Mouse (Mus musculus) layer of hippocampus, adult 2 months (tissue): Measurements from ENCODE around the gene Odf4. TPM values are rescaled to one million over a fixed set of nuclear protein-coding genes. Genes with fewer than 3 reads are reported as not detected.
A peak's percentile ranks its signal among the peaks of the same experiment; 100 is the strongest.
"Not testable (repeated sequence)": the region's sequence is repeated elsewhere in the genome, so short reads cannot be mapped to it uniquely, and the experiment has no call there.

ENCODE experiments used
- DNase-seq, 2 experiments: peaks; one replicate each; pipeline ENCODE4 v3.0.0; 2022; ENCODE audit warnings: low spot score in 2 of 2
- H3K27ac ChIP-seq: fragments of 200-600 bp; 2 replicates; pipeline ENCODE4 v1.8.1; 2022
- H3K4me3 ChIP-seq: fragments of 200-600 bp; 2 replicates; pipeline ENCODE4 v1.8.1; 2022; ENCODE audit warnings: mild to moderate bottlenecking
- CTCF ChIP-seq: fragments of 200-600 bp; conservative IDR thresholded peaks from 2 replicates; pipeline ENCODE4 v1.8.1; 2022; ENCODE audit warnings: antibody characterized with exemption, mild to moderate bottlenecking, moderate library complexity
- long read RNA-seq, 2 experiments: library from polyadenylated mRNA; stranded (forward); transcript quantifications; one replicate each; pipeline ENCODE4 v2.0.0; 2021; ENCODE audit warnings: borderline mapping rate in 2 of 2
- total RNA-seq, 2 experiments: library from RNA; stranded (reverse); gene quantifications; 2 replicates each; pipeline ENCODE4 v1.2.3; 2021

The Odf4 gene
- not detected for total RNA-seq
- long read RNA-seq, experiment 1, partial matches to known transcripts, result 0 of 1 reads
- long read RNA-seq, experiment 1, other reads (novel, unspliced or antisense), result 1 of 1 reads
- long read RNA-seq, experiment 2, result 0 reads

- H3K4me3 ChIP-seq, result no peak within 1 kb of the TSS
- TF ChIP-seq CTCF, result no peak
- DNase-seq, result no peak
- no peak within 1 kb of the TSS for H3K27ac ChIP-seq
These were observed at the start of gene Odf4 for GRCm38 (mm10) chr11:68926981-68927380. TSS of gene Odf4 (minus strand) at chr11:68927081.

- no peak overlapping the region for H3K27ac ChIP-seq
- TF ChIP-seq CTCF, result no peak
- no peak for DNase-seq
- no peak overlapping the region for H3K4me3 ChIP-seq
These were observed 48.7 kb upstream of the Odf4 start for GRCm38 (mm10) chr11:68975601-68976000.

GRCm38 (mm10) chr11:68975085-68975484, 48.2 kb upstream of the Odf4 start, which contains the start of gene Rangrf:
TSS of gene Rangrf (minus strand) at chr11:68975185.
- no peak for TF ChIP-seq CTCF
- H3K4me3 ChIP-seq, result peak within 1 kb of the TSS; percentile 62
- 0 out of 2 replicates have a peak within 1 kb of the TSS, but pooled peaks have one; percentile 72 for H3K27ac ChIP-seq
- DNase-seq, result no peak

- no peak for TF ChIP-seq CTCF
- no peak for DNase-seq
- Histone ChIP-seq H3K4me3 (peak overlapping the region; percentile 62), H3K27ac (0 out of 2 replicates have a peak overlapping the region, but pooled peaks have one; percentile 72)
These were observed 47.2 kb upstream of the Odf4 start for GRCm38 (mm10) chr11:68974059-68974450.

GRCm38 (mm10) chr11:68973250-68974058, 46.6 kb upstream of the Odf4 start:
- DNase-seq, result peak; percentile 75 to 77
- H3K27ac ChIP-seq, result peak overlapping the region; percentile 72
- peak overlapping the region; percentile 62 for H3K4me3 ChIP-seq

GRCm38 (mm10) chr11:68970232-68970631, 43.4 kb upstream of the Odf4 start:
- peak overlapping the region; percentile 44; the same call in 1 of the 2 replicates for H3K27ac ChIP-seq
- no peak for TF ChIP-seq CTCF
- H3K4me3 ChIP-seq, result no peak overlapping the region
- DNase-seq, result no peak

GRCm38 (mm10) chr11:68968752-68969151, 41.9 kb upstream of the Odf4 start:
- H3K4me3 ChIP-seq, result peak overlapping the region; percentile 71
- TF ChIP-seq CTCF, result no peak
- no peak overlapping the region; the same call in 1 of the 2 replicates for H3K27ac ChIP-seq
- DNase-seq, result no peak

GRCm38 (mm10) chr11:68967337-68968282, 40.7 kb upstream of the Odf4 start, which contains the start of gene Slc25a35:
TSS of gene Slc25a35 (plus strand) at chr11:68968131.
- peak within 1 kb of the TSS; percentile 71 for H3K4me3 ChIP-seq
- H3K27ac ChIP-seq, result peak within 1 kb of the TSS; percentile 90
- TF ChIP-seq CTCF, result no peak; the same call in none of the 2 replicates
- DNase-seq, result peak; percentile 89 to 92

- TF ChIP-seq CTCF, result no peak
- Histone ChIP-seq H3K4me3 (no peak overlapping the region), H3K27ac (no peak overlapping the region)
- no peak for DNase-seq
These were observed 39.7 kb upstream of the Odf4 start for GRCm38 (mm10) chr11:68966554-68966953.

GRCm38 (mm10) chr11:68965845-68966244, 39.0 kb upstream of the Odf4 start:
- peak; percentile 79 for TF ChIP-seq CTCF
- peak in 1 of 2 experiments; percentile 57 for DNase-seq
- Histone ChIP-seq H3K27ac (no peak overlapping the region), H3K4me3 (no peak overlapping the region)

- Histone ChIP-seq H3K4me3 (no peak overlapping the region), H3K27ac (no peak overlapping the region)
- no peak for TF ChIP-seq CTCF
- no peak for DNase-seq
These were observed 38.2 kb upstream of the Odf4 start for GRCm38 (mm10) chr11:68965050-68965449.

- Histone ChIP-seq H3K27ac (no peak overlapping the region), H3K4me3 (no peak overlapping the region)
- DNase-seq, result no peak
- TF ChIP-seq CTCF, result no peak
These were observed 36.5 kb upstream of the Odf4 start for GRCm38 (mm10) chr11:68963405-68963804.

GRCm38 (mm10) chr11:68962159-68962558, 35.3 kb upstream of the Odf4 start:
- not testable (repeated sequence) for H3K27ac ChIP-seq, DNase-seq, H3K4me3 ChIP-seq
